Mouse (Mus musculus): ENCODE data around the gene Hoxc8.

The Hoxc8 gene

GRCm38 (mm10) chr15:103020899-103021418, 30.6 kb downstream of the Hoxc8 start:
- DNase-seq (ENCODE audit: low read depth, low spot score), result no peak
- no peaks in the 10 kb centered on the region for H3K36me3 ChIP-seq (ENCODE audit: control insufficient read depth, insufficient read depth, low read length, poor library complexity, severe bottlenecking)
- H3K27me3 ChIP-seq (ENCODE audit: control insufficient read depth, insufficient read depth, low read length, poor library complexity, severe bottlenecking), result peaks cover 5% of the 10 kb centered on the region

GRCm38 (mm10) chr15:103021544-103021943, 31.1 kb downstream of the Hoxc8 start:
- peaks cover 5% of the 10 kb centered on the region for H3K27me3 ChIP-seq (ENCODE audit: control insufficient read depth, insufficient read depth, low read length, poor library complexity, severe bottlenecking)
- no peaks in the 10 kb centered on the region for H3K36me3 ChIP-seq (ENCODE audit: control insufficient read depth, insufficient read depth, low read length, poor library complexity, severe bottlenecking)
- DNase-seq (ENCODE audit: low read depth, low spot score), result no peak

DNA sequence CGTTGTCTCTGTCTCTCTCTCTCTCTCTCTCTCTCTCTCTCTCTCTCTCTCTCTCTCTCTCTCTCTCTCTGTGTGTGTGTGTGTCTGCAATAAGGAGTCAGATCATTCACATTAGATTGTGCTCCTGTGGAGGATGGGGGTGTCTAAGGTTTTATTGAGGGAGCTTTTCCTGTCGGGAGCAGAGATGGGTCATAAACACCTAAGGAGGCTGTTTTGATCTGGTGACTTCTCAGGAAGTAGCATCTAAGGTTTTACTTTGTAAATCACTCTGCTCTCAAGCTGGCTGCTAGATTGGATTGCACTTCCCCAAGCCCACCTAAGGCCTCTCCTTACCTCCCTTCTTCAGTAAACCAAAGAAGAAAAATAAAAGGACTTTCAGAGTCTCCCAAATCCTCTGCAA, 33.7 kb downstream of the Hoxc8 start:
- Histone ChIP-seq H3K36me3 (ENCODE audit: control insufficient read depth, insufficient read depth, low read length, poor library complexity, severe bottlenecking) (no peaks in the 10 kb centered on the region), H3K27me3 (ENCODE audit: control insufficient read depth, insufficient read depth, low read length, poor library complexity, severe bottlenecking) (peaks cover 5% of the 10 kb centered on the region)
- no peak for DNase-seq (ENCODE audit: low read depth, low spot score)

DNA sequence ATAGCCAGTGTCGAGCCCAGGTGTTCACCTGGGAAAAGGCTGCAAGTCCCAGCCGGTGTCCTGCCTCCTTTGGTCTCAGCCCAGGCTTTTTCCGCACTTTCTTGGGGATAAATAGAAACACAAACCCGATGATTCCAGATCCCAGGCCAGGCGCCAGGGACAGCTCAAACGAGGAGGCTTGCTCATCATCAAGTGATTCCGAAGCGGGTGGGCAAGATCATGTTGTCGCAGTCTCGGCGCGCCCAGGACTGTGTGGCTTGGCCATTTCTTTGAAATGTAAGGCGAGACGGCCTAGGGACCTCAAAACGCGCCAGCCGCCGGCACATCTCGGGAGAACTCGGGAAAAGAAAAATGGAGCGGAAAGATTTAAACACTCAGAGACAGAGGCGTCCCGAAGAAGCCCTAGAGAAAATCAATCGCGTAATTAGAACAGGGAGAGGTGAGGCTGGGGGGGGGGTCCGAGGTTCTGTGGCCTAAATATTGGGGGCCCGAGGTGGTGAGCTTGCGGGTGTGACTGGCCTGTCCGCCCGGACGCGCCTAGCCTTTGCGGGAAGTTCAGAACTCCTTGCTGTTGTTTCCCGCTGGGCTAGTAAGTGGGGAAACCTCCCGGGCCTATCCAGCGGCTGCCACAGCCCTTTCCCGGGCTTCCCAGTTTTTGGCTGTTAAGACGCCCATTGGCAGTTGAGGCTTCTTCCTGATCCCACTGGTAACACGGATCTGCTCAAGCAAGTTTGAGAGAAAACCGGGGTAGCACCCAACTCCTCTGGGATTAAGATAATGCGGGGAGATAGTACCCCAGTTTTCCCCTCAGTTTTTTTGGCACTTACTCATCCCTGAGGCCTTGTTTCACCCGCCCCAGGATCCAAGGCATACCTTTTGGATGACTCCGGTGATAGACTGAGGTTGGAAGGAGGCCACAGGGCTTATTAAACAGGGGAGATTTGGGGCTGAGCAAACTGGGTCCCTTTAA, 37.1 kb downstream of the Hoxc8 start:
- Histone ChIP-seq H3K36me3 (ENCODE audit: control insufficient read depth, insufficient read depth, low read length, poor library complexity, severe bottlenecking) (no peaks in the 10 kb centered on the region), H3K27me3 (ENCODE audit: control insufficient read depth, insufficient read depth, low read length, poor library complexity, severe bottlenecking) (no peaks in the 10 kb centered on the region; the same call in none of the 2 replicates)
- no peak for DNase-seq (ENCODE audit: low read depth, low spot score)

- DNase-seq (ENCODE audit: low read depth, low spot score), result no peak
- no peaks in the 10 kb centered on the region for H3K36me3 ChIP-seq (ENCODE audit: control insufficient read depth, insufficient read depth, low read length, poor library complexity, severe bottlenecking)
- no peaks in the 10 kb centered on the region; the same call in none of the 2 replicates for H3K27me3 ChIP-seq (ENCODE audit: control insufficient read depth, insufficient read depth, low read length, poor library complexity, severe bottlenecking)
These were observed 38.6 kb downstream of the Hoxc8 start for GRCm38 (mm10) chr15:103028916-103029512.

DNA sequence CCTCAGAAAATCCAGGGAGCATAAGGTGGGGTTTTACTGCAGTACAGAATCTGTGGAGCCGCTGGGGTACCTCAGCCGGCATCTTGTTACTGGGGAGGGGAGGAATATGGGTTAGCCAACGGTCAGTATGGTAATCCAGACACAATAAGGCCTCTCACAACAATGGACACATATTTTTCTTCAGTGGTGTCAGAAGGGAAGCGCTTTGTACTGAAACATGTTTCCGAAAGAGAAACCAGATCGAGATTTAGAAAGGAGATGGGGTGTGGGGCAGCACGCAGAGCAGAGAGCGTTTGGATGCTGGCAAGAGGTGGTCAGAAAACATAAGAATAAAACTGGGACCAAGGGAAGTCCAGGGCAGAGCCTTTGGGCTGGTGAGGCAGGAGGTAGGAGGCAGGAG, 39.7 kb downstream of the Hoxc8 start:
- H3K27me3 ChIP-seq (ENCODE audit: control insufficient read depth, insufficient read depth, low read length, poor library complexity, severe bottlenecking), result no peaks in the 10 kb centered on the region; the same call in none of the 2 replicates
- no peak for DNase-seq (ENCODE audit: low read depth, low spot score)
- no peaks in the 10 kb centered on the region for H3K36me3 ChIP-seq (ENCODE audit: control insufficient read depth, insufficient read depth, low read length, poor library complexity, severe bottlenecking)

GRCm38 (mm10) chr15:103032167-103032566, 41.8 kb downstream of the Hoxc8 start:
- DNase-seq (ENCODE audit: low read depth, low spot score), result no peak
- Histone ChIP-seq H3K36me3 (ENCODE audit: control insufficient read depth, insufficient read depth, low read length, poor library complexity, severe bottlenecking) (no peaks in the 10 kb centered on the region), H3K27me3 (ENCODE audit: control insufficient read depth, insufficient read depth, low read length, poor library complexity, severe bottlenecking) (no peaks in the 10 kb centered on the region; the same call in none of the 2 replicates)

DNA sequence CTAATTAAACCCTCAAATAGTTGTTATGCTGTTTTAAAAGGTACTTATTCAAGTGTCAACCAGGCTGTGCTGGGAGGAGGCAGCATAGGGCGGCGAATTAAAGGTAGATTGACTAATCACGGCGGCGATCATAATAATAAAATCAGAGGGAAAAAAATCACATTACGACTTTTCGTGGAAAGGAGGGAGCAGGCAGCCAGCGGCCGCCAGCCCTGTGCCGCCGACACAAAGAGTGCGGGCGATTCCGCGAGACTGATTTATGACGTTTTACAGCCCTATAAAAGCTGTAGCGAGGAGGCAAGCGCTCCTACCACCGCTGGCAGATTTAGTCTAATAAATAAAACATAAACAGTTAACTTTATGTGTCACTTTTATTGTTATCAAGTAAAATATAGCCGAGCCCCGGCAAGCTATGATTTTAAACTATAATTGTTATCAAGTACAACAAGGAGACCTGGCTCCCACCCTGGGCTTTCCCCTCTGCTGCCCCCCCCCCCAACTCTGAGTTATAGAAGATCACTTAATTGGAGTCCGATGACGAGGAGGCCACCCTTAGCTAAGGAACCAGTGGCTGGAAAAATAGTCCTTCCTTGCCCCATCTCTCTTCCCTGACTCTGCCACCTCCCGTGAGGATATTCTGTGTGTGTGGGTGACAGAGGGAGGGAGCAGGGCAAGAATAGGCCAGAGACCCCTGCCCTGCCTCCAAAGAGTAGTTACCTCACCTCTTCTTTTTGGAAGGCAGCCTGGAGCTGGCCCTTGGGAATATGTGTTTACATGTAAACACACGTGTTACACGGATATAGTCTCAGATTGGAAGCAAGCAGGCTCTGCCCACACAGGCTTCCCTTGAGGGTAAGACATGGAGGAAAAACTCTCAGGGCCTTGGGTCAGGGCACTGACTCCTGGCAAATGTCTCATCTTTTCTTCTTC, 42.5 kb downstream of the Hoxc8 start:
- no peaks in the 10 kb centered on the region for H3K36me3 ChIP-seq (ENCODE audit: control insufficient read depth, insufficient read depth, low read length, poor library complexity, severe bottlenecking)
- H3K27me3 ChIP-seq (ENCODE audit: control insufficient read depth, insufficient read depth, low read length, poor library complexity, severe bottlenecking), result no peaks in the 10 kb centered on the region; the same call in none of the 2 replicates
- DNase-seq (ENCODE audit: low read depth, low spot score), result no peak

- DNase-seq (ENCODE audit: low read depth, low spot score), result no peak
These were observed 43.8 kb downstream of the Hoxc8 start for GRCm38 (mm10) chr15:103034043-103034806.

GRCm38 (mm10) chr15:103034807-103035547, 44.6 kb downstream of the Hoxc8 start:
- DNase-seq (ENCODE audit: low read depth, low spot score), result no peak
- no peaks in the 10 kb centered on the region for H3K36me3 ChIP-seq (ENCODE audit: control insufficient read depth, insufficient read depth, low read length, poor library complexity, severe bottlenecking)
- H3K27me3 ChIP-seq (ENCODE audit: control insufficient read depth, insufficient read depth, low read length, poor library complexity, severe bottlenecking), result no peaks in the 10 kb centered on the region; the same call in 1 of the 2 replicates

More at GRCm38 (mm10) chr15:103034043-103034806, 43.8 kb downstream of the Hoxc8 start:
- no peaks in the 10 kb centered on the region; the same call in 1 of the 2 replicates for H3K27me3 ChIP-seq (ENCODE audit: control insufficient read depth, insufficient read depth, low read length, poor library complexity, severe bottlenecking)
- H3K36me3 ChIP-seq (ENCODE audit: control insufficient read depth, insufficient read depth, low read length, poor library complexity, severe bottlenecking), result no peaks in the 10 kb centered on the region

- no peak for DNase-seq (ENCODE audit: low read depth, low spot score)
- H3K27me3 ChIP-seq (ENCODE audit: control insufficient read depth, insufficient read depth, low read length, poor library complexity, severe bottlenecking), result no peaks in the 10 kb centered on the region; the same call in 1 of the 2 replicates
- H3K36me3 ChIP-seq (ENCODE audit: control insufficient read depth, insufficient read depth, low read length, poor library complexity, severe bottlenecking), result no peaks in the 10 kb centered on the region
These were observed 45.1 kb downstream of the Hoxc8 start for GRCm38 (mm10) chr15:103035548-103035881.

DNA sequence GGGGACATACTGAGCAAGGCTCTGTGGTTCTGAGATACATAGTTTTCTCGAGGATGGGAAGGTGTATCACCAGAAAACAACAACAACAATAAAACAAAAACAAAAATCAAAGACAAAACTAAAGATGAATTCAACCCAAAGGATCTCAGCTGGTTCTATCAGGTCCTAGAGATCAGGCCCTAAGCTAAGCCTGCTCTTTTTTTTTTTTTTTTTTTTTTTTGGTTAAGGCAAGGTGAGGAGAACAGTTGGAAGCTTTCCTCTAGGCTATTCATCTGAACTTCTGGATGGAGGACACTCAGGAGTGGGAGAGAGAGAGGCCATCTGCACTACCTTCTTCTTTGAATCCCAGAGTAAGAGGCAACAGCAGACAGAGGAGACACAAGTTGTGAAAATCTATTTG, 47.2 kb downstream of the Hoxc8 start:
- H3K27me3 ChIP-seq (ENCODE audit: control insufficient read depth, insufficient read depth, low read length, poor library complexity, severe bottlenecking), result no peaks in the 10 kb centered on the region; the same call in 1 of the 2 replicates
- no peak for DNase-seq (ENCODE audit: low read depth, low spot score)
- H3K36me3 ChIP-seq (ENCODE audit: control insufficient read depth, insufficient read depth, low read length, poor library complexity, severe bottlenecking), result no peaks in the 10 kb centered on the region
